In genomic region chr4:40898476-40899044, GRCm38 (mm10) we compare ENCODE assay signal across 35 mouse cellular contexts. TPM values are rescaled to one million over a fixed set of nuclear protein-coding genes. Genes with fewer than 3 reads are reported as not detected.
DNase-seq lines count a peak whose midpoint lies in the region; ATAC-seq and TF ChIP-seq lines count a peak whose summit lies in the region.
"Had no signal": no experiment of that assay in that cellular context is flagged by ENCODE, and none has a peak within 500 bp of the region (broad histone marks: within the 10 kb centered on the region; RNA-seq: fewer than 3 reads in every experiment).

No protein-coding gene starts in this region.

- intact Hi-C loops in heart, postnatal 14 days (cut with DNase I): no loop called here

- no peak overlapping the region for H3K4me2 ChIP-seq in lung, embryonic 14.5 days
- H3K4me2 ChIP-seq in stomach, embryonic 14.5 days (replicated peaks; ENCODE audit: low read depth, low read length): no peak overlapping the region
- H3K4me2 ChIP-seq in stomach, postnatal 0 days (replicated peaks; ENCODE audit: low read depth): no peak overlapping the region
- no peak overlapping the region for H3K4me2 ChIP-seq in stomach, embryonic 16.5 days (ENCODE audit: low read depth, low read length)
- H3K4me2 ChIP-seq: embryonic facial prominence, embryonic 13.5 days; heart, embryonic 11.5 days; hindbrain, embryonic 14.5 days; kidney, embryonic 15.5 days; neural tube, embryonic 15.5 days had no signal

- no peak overlapping the region for H3K27ac ChIP-seq in lung, embryonic 14.5 days (ENCODE audit: low read depth)
- H3K27ac ChIP-seq in stomach, embryonic 14.5 days (ENCODE audit: low read length): no peak overlapping the region
- no peak overlapping the region for H3K27ac ChIP-seq in stomach, postnatal 0 days (replicated peaks)
- no peak overlapping the region for H3K27ac ChIP-seq in stomach, embryonic 16.5 days (ENCODE audit: low read length)
- H3K27ac ChIP-seq: embryonic facial prominence, embryonic 13.5 days; hindbrain, embryonic 14.5 days; kidney, embryonic 15.5 days; liver, embryonic 14.5 days; neural tube, embryonic 15.5 days had no signal

- no peaks in the 10 kb centered on the region for H3K36me3 ChIP-seq in lung, embryonic 14.5 days (ENCODE audit: insufficient read depth)
- no peaks in the 10 kb centered on the region for H3K36me3 ChIP-seq in stomach, embryonic 14.5 days (ENCODE audit: control insufficient read depth, insufficient read depth, low read length)
- no peaks in the 10 kb centered on the region for H3K36me3 ChIP-seq in stomach, postnatal 0 days (ENCODE audit: control insufficient read depth, insufficient read depth, low read length)
- H3K36me3 ChIP-seq in stomach, embryonic 16.5 days (ENCODE audit: control insufficient read depth, insufficient read depth, low read length): no peaks in the 10 kb centered on the region
- H3K36me3 ChIP-seq: embryonic facial prominence, embryonic 13.5 days; G1E; kidney, embryonic 15.5 days; neural tube, embryonic 15.5 days had no signal

- no peaks in the 10 kb centered on the region for H3K27me3 ChIP-seq in lung, embryonic 14.5 days (ENCODE audit: insufficient read depth, low read length)
- H3K27me3 ChIP-seq in stomach, embryonic 14.5 days (ENCODE audit: control insufficient read depth, insufficient read depth, low read length): no peaks in the 10 kb centered on the region
- no peaks in the 10 kb centered on the region for H3K27me3 ChIP-seq in stomach, postnatal 0 days (ENCODE audit: control insufficient read depth, insufficient read depth, low read length)
- H3K27me3 ChIP-seq in stomach, embryonic 16.5 days (ENCODE audit: control insufficient read depth, insufficient read depth, low read length): no peaks in the 10 kb centered on the region
- H3K27me3 ChIP-seq: embryonic facial prominence, embryonic 13.5 days; kidney, embryonic 15.5 days; neural tube, embryonic 15.5 days had no signal

- H3K9ac ChIP-seq in lung, embryonic 14.5 days: no peak overlapping the region
- H3K9ac ChIP-seq in stomach, embryonic 14.5 days (replicated peaks; ENCODE audit: low read depth, low read length): no peak overlapping the region
- no peak overlapping the region for H3K9ac ChIP-seq in stomach, postnatal 0 days (ENCODE audit: low read length)
- no peak overlapping the region for H3K9ac ChIP-seq in stomach, embryonic 16.5 days (ENCODE audit: low read length)
- H3K9ac ChIP-seq: embryonic facial prominence, embryonic 13.5 days; forebrain, postnatal 0 days; hindbrain, embryonic 14.5 days; kidney, embryonic 15.5 days; liver, embryonic 14.5 days; neural tube, embryonic 15.5 days had no signal

- no peak for TF ChIP-seq CTCF in lung, embryonic 14.5 days (IDR thresholded peaks at IDR 0.05; ENCODE audit: low read depth)
- TF ChIP-seq CTCF in stomach, postnatal 0 days (IDR thresholded peaks at IDR 0.05; ENCODE audit: low read depth): no peak

- WGBS in lung, embryonic 14.5 days: 70% methylated on average over 6 of the region's 6 CpGs
- 73% methylated on average over 6 of the region's 6 CpGs for whole genome bisulfite sequencing in stomach, embryonic 14.5 days
- 73% methylated on average over 6 of the region's 6 CpGs for WGBS in stomach, postnatal 0 days
- WGBS in stomach, embryonic 16.5 days: 79% methylated on average over 6 of the region's 6 CpGs

- no peak for TF ChIP-seq EP300 in stomach, postnatal 0 days (optimal IDR thresholded peaks at IDR 0.05)

- H3K9me3 ChIP-seq in lung, embryonic 14.5 days (ENCODE audit: low read depth, low read length): no peaks in the 10 kb centered on the region
- H3K9me3 ChIP-seq in stomach, embryonic 14.5 days (ENCODE audit: control insufficient read depth, low read depth, low read length): no peaks in the 10 kb centered on the region; the same call in 1 of the 2 replicates
- no peaks in the 10 kb centered on the region for H3K9me3 ChIP-seq in stomach, postnatal 0 days (ENCODE audit: control insufficient read depth, low read length)
- H3K9me3 ChIP-seq in stomach, embryonic 16.5 days (replicated peaks; ENCODE audit: control insufficient read depth, low read length): peaks cover 7% of the 10 kb centered on the region; the same call in 1 of the 2 replicates
- H3K9me3 ChIP-seq: embryonic facial prominence, embryonic 13.5 days; kidney, embryonic 15.5 days; neural tube, embryonic 15.5 days had no signal

- H3K4me3 ChIP-seq in lung, embryonic 14.5 days (ENCODE audit: low read depth, low read length): no peak overlapping the region
- H3K4me3 ChIP-seq in stomach, embryonic 14.5 days (ENCODE audit: low read depth, low read length): no peak overlapping the region
- no peak overlapping the region for H3K4me3 ChIP-seq in stomach, postnatal 0 days (ENCODE audit: low read depth, low read length)
- no peak overlapping the region for H3K4me3 ChIP-seq in stomach, embryonic 16.5 days (replicated peaks; ENCODE audit: low read length)
- H3K4me3 ChIP-seq: embryonic facial prominence, embryonic 13.5 days; kidney, embryonic 15.5 days; neural tube, embryonic 15.5 days had no signal

- ATAC-seq in lung, embryonic 14.5 days (ENCODE audit: insufficient read depth): peak; percentile 75
- ATAC-seq in stomach, embryonic 14.5 days (ENCODE audit: insufficient number of reproducible peaks, insufficient read depth, low FRiP score, low read depth): peak; percentile 75
- no peak; the same call in 1 of the 2 replicates for ATAC-seq in stomach, postnatal 0 days (ENCODE audit: low FRiP score, low TSS enrichment)
- peak; percentile 35; the same call in 1 of the 2 replicates for ATAC-seq in stomach, embryonic 16.5 days (ENCODE audit: insufficient read depth, low FRiP score)
- ATAC-seq: forebrain, postnatal 0 days had no signal

- no peaks in the 10 kb centered on the region for H3K4me1 ChIP-seq in lung, embryonic 14.5 days (ENCODE audit: insufficient read depth)
- no peaks in the 10 kb centered on the region for H3K4me1 ChIP-seq in stomach, embryonic 14.5 days (ENCODE audit: control insufficient read depth, insufficient read depth, low read length)
- no peaks in the 10 kb centered on the region for H3K4me1 ChIP-seq in stomach, postnatal 0 days (replicated peaks; ENCODE audit: control insufficient read depth, insufficient read depth)
- H3K4me1 ChIP-seq in stomach, embryonic 16.5 days (ENCODE audit: control insufficient read depth, insufficient read depth, low read length): no peaks in the 10 kb centered on the region
- H3K4me1 ChIP-seq: embryonic facial prominence, embryonic 13.5 days; neural tube, embryonic 15.5 days had no signal

- DNase-seq in lung, embryonic 14.5 days: peak; percentile 20
- DNase-seq in lung, postnatal 25 days (ENCODE audit: low spot score): no peak
- DNase-seq in stomach, postnatal 0 days (ENCODE audit: low spot score): no peak
- peak; percentile 85 for DNase-seq in R1 (ENCODE audit: low read depth, low spot score)
- DNase-seq in spleen, postnatal 14 days (ENCODE audit: low spot score in 2 of 2): no peak
- DNase-seq in heart, postnatal 14 days: no peak
- DNase-seq: adrenal gland, postnatal 25 days; cerebellum, adult 18-20 months; cerebellum, postnatal 10 days; forebrain, postnatal 0 days; heart, postnatal 4 days; kidney, adult 18-20 months; liver; midbrain, embryonic 14.5 days; retina, postnatal 1 day; right cerebral cortex, postnatal 14 days had no signal

RNA-seq across cellular contexts. Expression of gene Spink4, which starts 21.3 kb away (rescaled TPM):
- 0.58 TPM in 1 of 2 replicates, not detected in the other for polyA plus RNA-seq in lung, embryonic 14.5 days (2014; fragmentation: Nextera tagmentation; extraction: Ambion mirVana)
- polyA plus RNA-seq in stomach, embryonic 14.5 days (2014; fragmentation: Nextera tagmentation; extraction: Ambion mirVana): 1.6 TPM in 1 of 2 replicates, not detected in the other
- 75.5 and 86.9 TPM in 2 replicates for polyA plus RNA-seq in stomach, postnatal 0 days (2015; fragmentation: Nextera tagmentation; extraction: Ambion mirVana)
- polyA plus RNA-seq in stomach, embryonic 16.5 days (2015; fragmentation: Nextera tagmentation; extraction: Ambion mirVana): 36.1 and 40.3 TPM in 2 replicates
- total RNA-seq in heart, postnatal 14 days (2021): under 1 TPM in 1 of 2 experiments, not detected in 1; 0.90 TPM
- total RNA-seq: common myeloid progenitor, adult 5-6 weeks; forebrain, postnatal 0 days; G1E; gastrocnemius, postnatal 25 days; layer of hippocampus, adult 18-20 months; layer of hippocampus, postnatal 10 days; left cerebral cortex, adult 18-20 months; left cerebral cortex, postnatal 14 days; monocyte, adult 5-6 weeks had no signal
- polyA plus RNA-seq: embryonic facial prominence, embryonic 13.5 days; forebrain, embryonic 11.5 days; forebrain, postnatal 0 days; G1E; hindbrain, embryonic 14.5 days; limb, embryonic 11.5 days; midbrain, embryonic 14.5 days; neural tube, embryonic 15.5 days; urinary bladder, adult 2 months had no signal

RNA-seq across cellular contexts. Expression of gene B4galt1, which starts 44.8 kb away (rescaled TPM):
- 64.4 and 66.5 TPM in 2 replicates for polyA plus RNA-seq in lung, embryonic 14.5 days (2014; fragmentation: Nextera tagmentation; extraction: Ambion mirVana)
- 53.4 and 55.6 TPM in 2 replicates for polyA plus RNA-seq in stomach, embryonic 14.5 days (2014; fragmentation: Nextera tagmentation; extraction: Ambion mirVana)
- 34.3 and 35.0 TPM in 2 replicates for polyA plus RNA-seq in stomach, postnatal 0 days (2015; fragmentation: Nextera tagmentation; extraction: Ambion mirVana)
- 50.1 and 51.2 TPM in 2 replicates for polyA plus RNA-seq in stomach, embryonic 16.5 days (2015; fragmentation: Nextera tagmentation; extraction: Ambion mirVana)
- 10 to 100 TPM; 65.7 to 70.3 TPM for total RNA-seq in heart, postnatal 14 days (2021)

RNA-seq across cellular contexts. Expression of gene Bag1, which starts 49.5 kb away (rescaled TPM):
- polyA plus RNA-seq in lung, embryonic 14.5 days (2014; fragmentation: Nextera tagmentation; extraction: Ambion mirVana): 210 and 228 TPM in 2 replicates
- polyA plus RNA-seq in stomach, embryonic 14.5 days (2014; fragmentation: Nextera tagmentation; extraction: Ambion mirVana): 209 and 231 TPM in 2 replicates
- polyA plus RNA-seq in stomach, postnatal 0 days (2015; fragmentation: Nextera tagmentation; extraction: Ambion mirVana): 259 and 270 TPM in 2 replicates
- 184 and 197 TPM in 2 replicates for polyA plus RNA-seq in stomach, embryonic 16.5 days (2015; fragmentation: Nextera tagmentation; extraction: Ambion mirVana)
- total RNA-seq in heart, postnatal 14 days (2021): 100 to 1,000 TPM; 193 to 198 TPM

RNA-seq across cellular contexts. Expression of gene Chmp5, which starts 49.6 kb away (rescaled TPM):
- 90.7 and 97.6 TPM in 2 replicates for polyA plus RNA-seq in lung, embryonic 14.5 days (2014; fragmentation: Nextera tagmentation; extraction: Ambion mirVana)
- polyA plus RNA-seq in stomach, embryonic 14.5 days (2014; fragmentation: Nextera tagmentation; extraction: Ambion mirVana): 99.3 and 103 TPM in 2 replicates
- polyA plus RNA-seq in stomach, postnatal 0 days (2015; fragmentation: Nextera tagmentation; extraction: Ambion mirVana): 121 and 125 TPM in 2 replicates
- polyA plus RNA-seq in stomach, embryonic 16.5 days (2015; fragmentation: Nextera tagmentation; extraction: Ambion mirVana): 109 and 118 TPM in 2 replicates
- 10 to 100 TPM; 32.9 to 37.3 TPM for total RNA-seq in heart, postnatal 14 days (2021)

Comparison
In these comparisons a context has a peak if more than half of its experiments do, and no peak if none do; other contexts are left out.
1. DNase-seq: peak in lung, embryonic 14.5 days (single experiment) and R1 (single experiment); none in lung, postnatal 25 days (single experiment), stomach, postnatal 0 days (single experiment), spleen, postnatal 14 days (0 of 2) and heart, postnatal 14 days (0 of 2).
2. RNA of gene Spink4, which starts 21.3 kb away (polyA plus RNA-seq): 75.5 to 86.9 TPM in stomach, postnatal 0 days and 36.1 to 40.3 TPM in stomach, embryonic 16.5 days; 1.6 TPM in stomach, embryonic 14.5 days and 0.58 TPM in lung, embryonic 14.5 days; every median in the first group is over 10 times any median in the second.